Mouse (Mus musculus): ENCODE data around the gene Spag9. TPM values are rescaled to one million over a fixed set of nuclear protein-coding genes. Genes with fewer than 3 reads are reported as not detected.
"Not testable (repeated sequence)": the region's sequence is repeated elsewhere in the genome, so short reads cannot be mapped to it uniquely, and the experiment has no call there.

Gene Spag9
- polyA plus RNA-seq, 1 experiment from 2014 or later = 101 TPM

- peak; percentile 68 for ATAC-seq (replicated peaks; ENCODE audit: low FRiP score)
- H3K27ac ChIP-seq (ENCODE audit: low read depth, low read length) = peak overlapping the region; percentile 97
These were observed 49.1 kb downstream of the Spag9 start for GRCm38 (mm10) chr11:94045016-94045415.

GRCm38 (mm10) chr11:94047288-94047687 is 51.4 kb downstream of the Spag9 start:
- no peak for DNase-seq (ENCODE audit: low spot score)
- Histone ChIP-seq H3K4me3 (ENCODE audit: low read depth, low read length) (peak overlapping the region; percentile 11), H3K9ac (ENCODE audit: low read length) (no peak overlapping the region), H3K4me2 (ENCODE audit: low read depth, low read length, severe bottlenecking) (peak overlapping the region; percentile 45; the same call in 1 of the 2 replicates), H3K9me3 (ENCODE audit: control insufficient read depth, low read length) (no peaks in the 10 kb centered on the region), H3K27ac (ENCODE audit: low read depth, low read length) (no peak overlapping the region), H3K27me3 (ENCODE audit: control insufficient read depth, insufficient read depth, low read length) (no peaks in the 10 kb centered on the region), H3K4me1 (replicated peaks; ENCODE audit: control insufficient read depth, insufficient read depth, low read length) (peaks cover 6% of the 10 kb centered on the region; the same call in 1 of the 2 replicates), H3K36me3 (ENCODE audit: control insufficient read depth, insufficient read depth, low read length) (peaks cover 4% of the 10 kb centered on the region)
- ATAC-seq (replicated peaks; ENCODE audit: low FRiP score) = no peak
- WGBS = 54% methylated on average over 2 of the region's 2 CpGs

More at GRCm38 (mm10) chr11:94045016-94045415, 49.1 kb downstream of the Spag9 start:
- H3K36me3 ChIP-seq (ENCODE audit: control insufficient read depth, insufficient read depth, low read length) = peaks cover 4% of the 10 kb centered on the region
- H3K4me1 ChIP-seq (replicated peaks; ENCODE audit: control insufficient read depth, insufficient read depth, low read length) = peaks cover 6% of the 10 kb centered on the region; the same call in 1 of the 2 replicates
- peak overlapping the region; percentile 46; the same call in 1 of the 2 replicates for H3K4me2 ChIP-seq (ENCODE audit: low read depth, low read length, severe bottlenecking)
- H3K9me3 ChIP-seq (ENCODE audit: control insufficient read depth, low read length) = no peaks in the 10 kb centered on the region
- H3K4me3 ChIP-seq (ENCODE audit: low read depth, low read length) = peak overlapping the region; percentile 55
- H3K27me3 ChIP-seq (ENCODE audit: control insufficient read depth, insufficient read depth, low read length) = no peaks in the 10 kb centered on the region
- peak overlapping the region; percentile 75 for H3K9ac ChIP-seq (ENCODE audit: low read length)
- 4% methylated on average over 4 of the region's 4 CpGs for WGBS
- DNase-seq (ENCODE audit: low spot score) = peak; percentile 72

GRCm38 (mm10) chr11:94054176-94054575 is 58.3 kb downstream of the Spag9 start:
- Histone ChIP-seq H3K27me3 (ENCODE audit: control insufficient read depth, insufficient read depth, low read length) (no peaks in the 10 kb centered on the region), H3K4me1 (replicated peaks; ENCODE audit: control insufficient read depth, insufficient read depth, low read length) (0 out of 2 replicates have a peak, but pooled peaks cover 3% of the 10 kb centered on the region), H3K9me3 (ENCODE audit: control insufficient read depth, low read length) (no peaks in the 10 kb centered on the region), H3K36me3 (ENCODE audit: control insufficient read depth, insufficient read depth, low read length) (peaks cover 4% of the 10 kb centered on the region), H3K4me3 (ENCODE audit: low read depth, low read length) (no peak overlapping the region), H3K27ac (ENCODE audit: low read depth, low read length) (peak overlapping the region; percentile 21; the same call in 1 of the 2 replicates), H3K9ac (ENCODE audit: low read length) (no peak overlapping the region), H3K4me2 (ENCODE audit: low read depth, low read length, severe bottlenecking) (no peak overlapping the region)
- ATAC-seq (replicated peaks; ENCODE audit: low FRiP score) (no peak), DNase-seq (ENCODE audit: low spot score) (no peak)
- 75% methylated on average over 3 of the region's 3 CpGs for WGBS

- Histone ChIP-seq H3K9ac (ENCODE audit: low read length) (no peak overlapping the region), H3K4me2 (ENCODE audit: low read depth, low read length, severe bottlenecking) (no peak overlapping the region), H3K36me3 (ENCODE audit: control insufficient read depth, insufficient read depth, low read length) (no peaks in the 10 kb centered on the region; the same call in 1 of the 2 replicates), H3K4me1 (replicated peaks; ENCODE audit: control insufficient read depth, insufficient read depth, low read length) (0 out of 2 replicates have a peak, but pooled peaks cover 3% of the 10 kb centered on the region), H3K9me3 (ENCODE audit: control insufficient read depth, low read length) (no peaks in the 10 kb centered on the region), H3K27me3 (ENCODE audit: control insufficient read depth, insufficient read depth, low read length) (no peaks in the 10 kb centered on the region), H3K27ac (ENCODE audit: low read depth, low read length) (no peak overlapping the region), H3K4me3 (ENCODE audit: low read depth, low read length) (no peak overlapping the region)
- ATAC-seq (replicated peaks; ENCODE audit: low FRiP score) = no peak
- WGBS = 84% methylated on average over 3 of the region's 3 CpGs
- no peak for DNase-seq (ENCODE audit: low spot score)
These were observed 59.0 kb downstream of the Spag9 start for GRCm38 (mm10) chr11:94054901-94055300.

- no peak for DNase-seq (ENCODE audit: low spot score)
- H3K27ac ChIP-seq (ENCODE audit: low read depth, low read length) = no peak overlapping the region
- ATAC-seq (replicated peaks; ENCODE audit: low FRiP score) = no peak
- no peaks in the 10 kb centered on the region for H3K4me1 ChIP-seq (replicated peaks; ENCODE audit: control insufficient read depth, insufficient read depth, low read length)
- WGBS = 91% methylated on average over 5 of the region's 5 CpGs
- no peak overlapping the region for H3K4me2 ChIP-seq (ENCODE audit: low read depth, low read length, severe bottlenecking)
- no peak overlapping the region for H3K9ac ChIP-seq (ENCODE audit: low read length)
- H3K27me3 ChIP-seq (ENCODE audit: control insufficient read depth, insufficient read depth, low read length) = no peaks in the 10 kb centered on the region
- no peak overlapping the region for H3K4me3 ChIP-seq (ENCODE audit: low read depth, low read length)
- no peaks in the 10 kb centered on the region for H3K9me3 ChIP-seq (ENCODE audit: control insufficient read depth, low read length)
- H3K36me3 ChIP-seq (ENCODE audit: control insufficient read depth, insufficient read depth, low read length) = no peaks in the 10 kb centered on the region; the same call in 1 of the 2 replicates
These were observed 68.0 kb downstream of the Spag9 start for GRCm38 (mm10) chr11:94063941-94064340.

GRCm38 (mm10) chr11:94070455-94070854 is 74.6 kb downstream of the Spag9 start:
- Histone ChIP-seq H3K4me2 (ENCODE audit: low read depth, low read length, severe bottlenecking) (no peak overlapping the region), H3K9me3 (ENCODE audit: control insufficient read depth, low read length) (no peaks in the 10 kb centered on the region), H3K36me3 (ENCODE audit: control insufficient read depth, insufficient read depth, low read length) (no peaks in the 10 kb centered on the region; the same call in 1 of the 2 replicates), H3K9ac (ENCODE audit: low read length) (no peak overlapping the region), H3K27me3 (ENCODE audit: control insufficient read depth, insufficient read depth, low read length) (no peaks in the 10 kb centered on the region), H3K4me3 (ENCODE audit: low read depth, low read length) (no peak overlapping the region), H3K27ac (ENCODE audit: low read depth, low read length) (no peak overlapping the region), H3K4me1 (replicated peaks; ENCODE audit: control insufficient read depth, insufficient read depth, low read length) (no peaks in the 10 kb centered on the region)
- ATAC-seq (replicated peaks; ENCODE audit: low FRiP score) = no peak
- 87% methylated on average over 2 of the region's 2 CpGs for WGBS
- no peak for DNase-seq (ENCODE audit: low spot score)

GRCm38 (mm10) chr11:94073283-94073682 is 77.4 kb downstream of the Spag9 start:
- ATAC-seq (replicated peaks; ENCODE audit: low FRiP score) = no peak
- H3K36me3 ChIP-seq (ENCODE audit: control insufficient read depth, insufficient read depth, low read length) = no peaks in the 10 kb centered on the region; the same call in 1 of the 2 replicates
- H3K4me3 ChIP-seq (ENCODE audit: low read depth, low read length) = no peak overlapping the region
- no peaks in the 10 kb centered on the region for H3K4me1 ChIP-seq (replicated peaks; ENCODE audit: control insufficient read depth, insufficient read depth, low read length)
- 94% methylated on average over 4 of the region's 4 CpGs for WGBS
- no peak for DNase-seq (ENCODE audit: low spot score)
- no peaks in the 10 kb centered on the region for H3K27me3 ChIP-seq (ENCODE audit: control insufficient read depth, insufficient read depth, low read length)
- no peak overlapping the region for H3K9ac ChIP-seq (ENCODE audit: low read length)
- no peaks in the 10 kb centered on the region for H3K9me3 ChIP-seq (ENCODE audit: control insufficient read depth, low read length)
- no peak overlapping the region for H3K27ac ChIP-seq (ENCODE audit: low read depth, low read length)
- H3K4me2 ChIP-seq (ENCODE audit: low read depth, low read length, severe bottlenecking) = no peak overlapping the region

- H3K27me3 ChIP-seq (ENCODE audit: control insufficient read depth, insufficient read depth, low read length); ATAC-seq (replicated peaks; ENCODE audit: low FRiP score); H3K9me3 ChIP-seq (ENCODE audit: control insufficient read depth, low read length); DNase-seq (ENCODE audit: low spot score); H3K27ac ChIP-seq (ENCODE audit: low read depth, low read length); H3K9ac ChIP-seq (ENCODE audit: low read length); H3K4me3 ChIP-seq (ENCODE audit: low read depth, low read length); H3K4me1 ChIP-seq (replicated peaks; ENCODE audit: control insufficient read depth, insufficient read depth, low read length); H3K4me2 ChIP-seq (ENCODE audit: low read depth, low read length, severe bottlenecking): not testable (repeated sequence)
- WGBS = 79% methylated on average over 2 of the region's 2 CpGs
- H3K36me3 ChIP-seq (ENCODE audit: control insufficient read depth, insufficient read depth, low read length) = peaks cover 21% of the 10 kb centered on the region
These were observed 91.1 kb downstream of the Spag9 start for GRCm38 (mm10) chr11:94086966-94087365.

GRCm38 (mm10) chr11:94090496-94090895 is 94.6 kb downstream of the Spag9 start:
- H3K9me3 ChIP-seq (ENCODE audit: control insufficient read depth, low read length) = no peaks in the 10 kb centered on the region
- no peak overlapping the region for H3K4me2 ChIP-seq (ENCODE audit: low read depth, low read length, severe bottlenecking)
- no peak overlapping the region for H3K9ac ChIP-seq (ENCODE audit: low read length)
- H3K4me1 ChIP-seq (replicated peaks; ENCODE audit: control insufficient read depth, insufficient read depth, low read length) = no peaks in the 10 kb centered on the region
- WGBS = 89% methylated on average over 4 of the region's 4 CpGs
- H3K36me3 ChIP-seq (ENCODE audit: control insufficient read depth, insufficient read depth, low read length) = peaks cover 25% of the 10 kb centered on the region
- no peaks in the 10 kb centered on the region for H3K27me3 ChIP-seq (ENCODE audit: control insufficient read depth, insufficient read depth, low read length)
- DNase-seq (ENCODE audit: low spot score) = no peak
- H3K27ac ChIP-seq (ENCODE audit: low read depth, low read length) = no peak overlapping the region
- ATAC-seq (replicated peaks; ENCODE audit: low FRiP score) = no peak
- no peak overlapping the region for H3K4me3 ChIP-seq (ENCODE audit: low read depth, low read length)
